Mouse (Mus musculus) kidney, embryonic 16.5 days (tissue): ENCODE data around the gene Slc47a1. TPM values are rescaled to one million over a fixed set of nuclear protein-coding genes. Genes with fewer than 3 reads are reported as not detected.

Experiments used
- ATAC-seq: fragments of 200-750 bp; cut with Nextera tagmentation; 2 replicates; pipeline ENCODE4 v1.8.0; 2017; ENCODE audit warnings: moderate TSS enrichment; ENCODE audit not compliant: low FRiP score, low TSS enrichment
- H3K27ac ChIP-seq: fragments of 300-500 bp; sonication (generic); 2 replicates; pipeline ENCODE4 v1.5.1; 2014; ENCODE audit warnings: low read length
- H3K27me3 ChIP-seq: fragments of 300-500 bp; sonication (generic); 2 replicates; pipeline ENCODE4 v1.6.1; 2014; ENCODE audit warnings: low read length, control low read depth, mixed read lengths; ENCODE audit not compliant: insufficient read depth
- H3K36me3 ChIP-seq: fragments of 300-500 bp; sonication (generic); 2 replicates; pipeline ENCODE4 v1.6.1; 2014; ENCODE audit warnings: low read length, control low read depth, mixed read lengths; ENCODE audit not compliant: insufficient read depth
- H3K4me1 ChIP-seq: fragments of 300-500 bp; sonication (generic); 2 replicates; pipeline ENCODE4 v1.6.1; 2014; ENCODE audit warnings: low read length, control low read depth, mixed read lengths; ENCODE audit not compliant: insufficient read depth
- H3K4me2 ChIP-seq: fragments of 300-500 bp; sonication (generic); replicated peaks from 2 replicates; pipeline ENCODE4 v1.6.1; 2014; ENCODE audit warnings: low read depth, low read length
- H3K4me3 ChIP-seq: fragments of 300-500 bp; sonication (generic); 2 replicates; pipeline ENCODE4 v1.5.1; 2014; ENCODE audit warnings: mild to moderate bottlenecking, low read length
- H3K9ac ChIP-seq: fragments of 300-500 bp; sonication (generic); replicated peaks from 2 replicates; pipeline ENCODE4 v1.6.1; 2014; ENCODE audit warnings: low read length
- H3K9me3 ChIP-seq: fragments of 300-500 bp; sonication (generic); 2 replicates; pipeline ENCODE4 v1.6.1; 2016; ENCODE audit warnings: low read length, control low read depth
- WGBS: fragments of 180-500 bp; shearing (Covaris S2); extraction: QIAGEN DNeasy Blood & Tissue Kit; methylation state at CpG from one replicate; pipeline ENCODE4 v1.1.7; 2014; 5-methylcytosine and 5-hydroxymethylcytosine counted together
- polyA plus RNA-seq: library from polyadenylated mRNA; unstranded; fragments of >200 nt; fragmentation: Nextera tagmentation; extraction: Ambion mirVana; gene quantifications from 2 replicates; pipeline ENCODE4 v1.2.1, GENCODE M21; 2015

The Slc47a1 gene
- polyA plus RNA-seq, 1 experiment from 2014 or later, result 48.8 TPM

DNA sequence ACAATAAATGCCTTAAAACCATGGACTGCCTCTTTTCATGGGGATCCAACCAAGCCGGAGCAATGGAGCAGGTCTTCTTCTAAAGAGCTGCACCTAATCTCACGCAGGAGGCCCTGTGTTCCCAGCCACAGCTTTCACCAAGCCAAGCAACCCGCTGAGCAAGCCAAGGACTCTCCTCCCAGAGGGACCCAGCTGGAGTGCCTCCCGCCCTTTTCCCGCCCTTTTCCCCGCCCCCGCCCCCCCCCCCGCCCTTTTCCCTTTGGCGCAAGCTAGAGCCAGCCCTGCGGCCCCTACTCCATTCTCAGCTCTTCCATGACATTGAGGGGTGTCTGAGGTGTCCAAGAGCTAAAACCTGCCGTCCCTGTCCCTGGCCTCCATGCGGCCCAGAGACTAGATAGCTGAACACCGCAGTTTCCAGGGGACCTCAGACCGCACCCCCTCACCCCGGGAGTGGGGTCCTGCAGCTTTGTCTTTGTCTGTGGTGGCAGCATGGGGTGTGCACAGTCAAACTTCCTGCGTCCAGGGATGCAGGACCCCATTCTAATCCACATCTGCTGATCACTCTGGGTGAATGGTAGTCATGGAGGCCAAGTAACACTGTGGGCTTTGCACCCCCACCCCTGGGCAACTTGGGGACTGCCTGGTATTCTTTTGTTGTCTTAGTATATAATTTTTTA, 77.3 kb downstream of the Slc47a1 start:
- H3K27ac ChIP-seq, result no peak overlapping the region
- whole genome bisulfite sequencing, result 19% methylated on average over 14 of the region's 16 CpGs
- H3K36me3 ChIP-seq, result no peaks in the 10 kb centered on the region
- H3K4me2 ChIP-seq, result peak overlapping the region; percentile 44
- peaks cover 10% of the 10 kb centered on the region; the same call in 1 of the 2 replicates for H3K4me1 ChIP-seq
- H3K9ac ChIP-seq, result peak overlapping the region; percentile 50; the same call in 1 of the 2 replicates
- peak overlapping the region; percentile 19; the same call in 1 of the 2 replicates for H3K4me3 ChIP-seq
- no peaks in the 10 kb centered on the region for H3K27me3 ChIP-seq
- peaks cover 9% of the 10 kb centered on the region; the same call in 1 of the 2 replicates for H3K9me3 ChIP-seq
- peak; percentile 51; the same call in 1 of the 2 replicates for ATAC-seq

DNA sequence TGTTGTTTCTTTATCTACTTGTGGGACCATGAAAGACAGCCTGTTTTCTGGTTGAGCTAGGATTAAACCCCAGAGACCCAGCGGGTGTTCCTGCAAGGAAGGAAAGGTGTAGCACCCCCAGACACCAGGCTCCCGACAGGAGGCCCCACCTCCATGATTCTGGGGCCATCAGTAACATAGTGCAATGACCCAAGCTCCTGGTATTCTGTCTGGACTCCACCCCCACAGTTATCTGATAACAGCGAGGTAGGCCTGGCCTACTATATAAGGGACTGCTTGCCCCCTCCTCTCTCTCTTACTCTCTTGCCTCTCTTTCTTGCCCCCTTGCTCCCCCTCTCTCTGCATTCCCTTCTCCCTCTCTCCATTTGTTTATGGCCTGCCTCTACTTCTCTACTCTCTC, 77.9 kb downstream of the Slc47a1 start:
- H3K4me2 ChIP-seq, result no peak overlapping the region
- H3K9me3 ChIP-seq, result peaks cover 3% of the 10 kb centered on the region; the same call in 1 of the 2 replicates
- no peak overlapping the region for H3K4me3 ChIP-seq
- no peak overlapping the region for H3K27ac ChIP-seq
- no peak overlapping the region for H3K9ac ChIP-seq
- no peaks in the 10 kb centered on the region for H3K27me3 ChIP-seq
- H3K36me3 ChIP-seq, result no peaks in the 10 kb centered on the region
- H3K4me1 ChIP-seq, result peaks cover 10% of the 10 kb centered on the region; the same call in 1 of the 2 replicates
- ATAC-seq, result no peak
- WGBS, result 63% methylated on average over 3 of the region's 3 CpGs

DNA sequence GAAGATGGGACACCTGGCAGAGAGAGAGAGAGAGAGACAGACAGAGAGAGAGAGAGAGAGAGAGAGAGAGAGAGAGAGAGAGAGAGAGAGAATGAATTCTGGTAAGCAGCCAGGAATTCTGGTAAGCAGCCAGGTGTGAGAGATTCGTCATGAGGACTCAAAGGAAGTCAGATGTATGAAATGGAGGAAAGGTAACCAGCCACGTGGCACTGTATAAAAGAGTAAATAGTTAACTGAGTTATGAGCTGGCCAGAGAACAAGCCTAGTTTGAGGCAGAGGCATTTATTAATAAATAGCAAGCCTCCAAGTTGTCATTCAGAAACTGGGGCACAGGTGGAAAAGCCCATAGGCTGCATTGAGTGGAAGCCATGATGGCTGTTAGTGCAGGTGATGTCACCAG, 80.2 kb downstream of the Slc47a1 start:
- Histone ChIP-seq H3K4me2 (no peak overlapping the region), H3K9me3 (peaks cover 3% of the 10 kb centered on the region), H3K36me3 (no peaks in the 10 kb centered on the region), H3K9ac (no peak overlapping the region), H3K4me3 (no peak overlapping the region), H3K4me1 (peaks cover 10% of the 10 kb centered on the region; the same call in 1 of the 2 replicates), H3K27me3 (no peaks in the 10 kb centered on the region), H3K27ac (no peak overlapping the region)
- WGBS, result 57% methylated on average over 2 of the region's 2 CpGs
- no peak for ATAC-seq

DNA sequence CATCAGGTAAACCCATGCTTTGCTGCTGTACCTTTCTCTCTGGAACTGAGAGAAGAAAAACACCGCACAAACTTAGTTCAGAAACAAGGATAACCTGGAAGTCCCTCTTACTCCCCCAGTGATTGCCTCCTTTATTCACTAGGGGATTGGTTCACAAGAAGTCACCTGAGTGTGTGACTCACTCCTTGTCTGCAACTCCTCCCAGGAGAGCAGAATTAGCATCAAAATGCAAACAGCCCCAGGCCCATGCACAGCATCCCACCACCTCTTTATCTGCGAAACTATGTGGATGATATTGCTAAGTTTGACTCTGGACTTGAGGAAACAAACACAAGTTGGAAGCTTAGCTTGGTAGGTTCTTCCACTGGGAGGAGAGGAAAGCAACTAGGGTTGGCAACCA, 80.8 kb downstream of the Slc47a1 start:
- ATAC-seq, result no peak
- Histone ChIP-seq H3K4me1 (peaks cover 10% of the 10 kb centered on the region; the same call in 1 of the 2 replicates), H3K27ac (no peak overlapping the region), H3K36me3 (no peaks in the 10 kb centered on the region), H3K9me3 (peaks cover 3% of the 10 kb centered on the region), H3K4me2 (no peak overlapping the region), H3K27me3 (no peaks in the 10 kb centered on the region), H3K9ac (no peak overlapping the region), H3K4me3 (no peak overlapping the region)
- 74% methylated on average over 2 of the region's 2 CpGs for WGBS

DNA sequence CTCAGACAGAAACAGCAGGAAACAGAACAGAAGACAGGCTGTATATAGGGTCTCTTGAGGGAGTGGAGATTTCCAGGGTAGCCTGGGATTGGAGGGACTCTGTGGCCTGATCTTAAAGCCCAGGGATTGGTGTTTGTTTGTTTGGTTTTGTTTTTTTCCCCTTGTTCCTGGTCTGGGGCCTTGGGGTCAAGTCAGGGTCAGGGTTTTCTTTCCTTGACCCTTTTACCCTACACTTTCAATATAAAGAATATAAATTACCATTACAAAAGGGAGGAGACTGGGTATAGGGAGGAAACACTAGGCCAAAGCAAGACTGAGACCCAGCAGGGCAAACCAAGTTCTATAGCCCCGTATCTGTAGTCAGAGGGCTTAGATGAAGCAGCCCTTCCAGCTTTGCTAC, 81.6 kb downstream of the Slc47a1 start:
- 76% methylated on average over 1 of the region's 1 CpGs for WGBS
- Histone ChIP-seq H3K27ac (no peak overlapping the region), H3K27me3 (no peaks in the 10 kb centered on the region), H3K4me1 (peaks cover 10% of the 10 kb centered on the region; the same call in 1 of the 2 replicates), H3K9me3 (peaks cover 3% of the 10 kb centered on the region), H3K4me2 (no peak overlapping the region), H3K36me3 (no peaks in the 10 kb centered on the region), H3K9ac (no peak overlapping the region), H3K4me3 (no peak overlapping the region)
- no peak for ATAC-seq

DNA sequence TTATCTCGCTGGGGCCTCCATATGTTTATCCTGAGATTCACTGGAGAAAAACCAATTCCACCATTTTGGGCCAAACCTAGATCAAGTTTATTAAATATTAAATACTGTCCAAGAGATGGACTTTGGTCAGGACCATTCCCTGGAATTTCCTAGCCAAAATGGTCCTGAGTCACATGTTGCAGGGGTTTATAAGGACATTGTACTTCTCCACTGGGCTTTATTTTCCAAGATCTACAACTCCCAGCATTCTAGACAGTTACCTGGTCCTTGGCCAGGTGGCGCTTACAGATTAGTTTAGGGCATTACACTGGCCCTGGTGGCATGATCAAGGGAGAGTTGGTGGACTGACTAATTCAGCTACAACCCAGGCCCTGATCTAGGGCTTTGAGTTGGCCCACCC, 82.6 kb downstream of the Slc47a1 start:
- Histone ChIP-seq H3K4me2 (no peak overlapping the region), H3K9me3 (peaks cover 3% of the 10 kb centered on the region), H3K4me1 (0 out of 2 replicates have a peak, but pooled peaks cover 5% of the 10 kb centered on the region), H3K9ac (no peak overlapping the region), H3K27me3 (no peaks in the 10 kb centered on the region), H3K4me3 (no peak overlapping the region), H3K36me3 (no peaks in the 10 kb centered on the region), H3K27ac (no peak overlapping the region)
- 90% methylated on average over 2 of the region's 2 CpGs for WGBS
- no peak for ATAC-seq

DNA sequence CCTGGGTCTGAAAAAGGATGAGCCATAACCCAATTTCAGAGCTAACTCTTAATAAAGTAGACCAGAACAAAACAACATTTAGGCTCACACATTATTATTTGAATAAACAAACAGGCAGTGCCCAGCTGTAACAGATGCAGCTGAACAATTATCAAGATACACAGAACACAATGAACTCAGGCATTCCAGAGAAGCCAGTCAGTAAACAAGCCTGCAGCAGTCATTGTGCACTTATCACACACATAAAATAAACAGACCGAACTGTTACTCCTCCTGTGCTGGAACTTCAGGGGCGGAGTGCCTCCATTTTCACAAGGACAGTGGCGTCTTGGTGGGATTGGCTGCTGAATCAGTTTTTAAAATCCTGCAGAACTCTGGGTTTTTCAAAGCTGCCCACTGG, 83.7 kb downstream of the Slc47a1 start:
- H3K27ac ChIP-seq, result no peak overlapping the region
- ATAC-seq, result no peak
- 77% methylated on average over 3 of the region's 3 CpGs for WGBS

More for the DNA sequence above, 83.7 kb downstream of the Slc47a1 start:
- Histone ChIP-seq H3K36me3 (no peaks in the 10 kb centered on the region), H3K9ac (no peak overlapping the region), H3K4me3 (no peak overlapping the region), H3K4me2 (no peak overlapping the region), H3K4me1 (no peaks in the 10 kb centered on the region), H3K9me3 (peaks cover 3% of the 10 kb centered on the region), H3K27me3 (no peaks in the 10 kb centered on the region)

Other genes starting within 250 kb of the Slc47a1 start
- 137 and 144 TPM in 2 replicates for gene Usp22, start 203.3 kb downstream of the Slc47a1 start, polyA plus RNA-seq
- not detected in 2 replicates for gene Aldh3a1, start 170.8 kb downstream of the Slc47a1 start, polyA plus RNA-seq
- 40.7 and 42.1 TPM in 2 replicates for gene Aldh3a2, start 110.9 kb downstream of the Slc47a1 start, polyA plus RNA-seq
- 0.10 TPM in 1 of 2 replicates, not detected in the other for gene Slc47a2, start 35.5 kb downstream of the Slc47a1 start, polyA plus RNA-seq
- 0.25 and 0.33 TPM in 2 replicates for gene Rnf112, start 75.8 kb upstream of the Slc47a1 start, polyA plus RNA-seq
- gene Mfap4, start 107.1 kb upstream of the Slc47a1 start, polyA plus RNA-seq, result 164 and 181 TPM in 2 replicates
- gene Mapk7, start 116.1 kb upstream of the Slc47a1 start, polyA plus RNA-seq, result 62.5 and 65.0 TPM in 2 replicates
- 47.1 and 53.8 TPM in 2 replicates for gene B9d1, start 126.8 kb upstream of the Slc47a1 start, polyA plus RNA-seq
- 25.0 and 26.9 TPM in 2 replicates for gene Epn2, start 201.3 kb upstream of the Slc47a1 start, polyA plus RNA-seq